13 mouse cellular contexts compared by ENCODE assay signal in the genomic region with DNA sequence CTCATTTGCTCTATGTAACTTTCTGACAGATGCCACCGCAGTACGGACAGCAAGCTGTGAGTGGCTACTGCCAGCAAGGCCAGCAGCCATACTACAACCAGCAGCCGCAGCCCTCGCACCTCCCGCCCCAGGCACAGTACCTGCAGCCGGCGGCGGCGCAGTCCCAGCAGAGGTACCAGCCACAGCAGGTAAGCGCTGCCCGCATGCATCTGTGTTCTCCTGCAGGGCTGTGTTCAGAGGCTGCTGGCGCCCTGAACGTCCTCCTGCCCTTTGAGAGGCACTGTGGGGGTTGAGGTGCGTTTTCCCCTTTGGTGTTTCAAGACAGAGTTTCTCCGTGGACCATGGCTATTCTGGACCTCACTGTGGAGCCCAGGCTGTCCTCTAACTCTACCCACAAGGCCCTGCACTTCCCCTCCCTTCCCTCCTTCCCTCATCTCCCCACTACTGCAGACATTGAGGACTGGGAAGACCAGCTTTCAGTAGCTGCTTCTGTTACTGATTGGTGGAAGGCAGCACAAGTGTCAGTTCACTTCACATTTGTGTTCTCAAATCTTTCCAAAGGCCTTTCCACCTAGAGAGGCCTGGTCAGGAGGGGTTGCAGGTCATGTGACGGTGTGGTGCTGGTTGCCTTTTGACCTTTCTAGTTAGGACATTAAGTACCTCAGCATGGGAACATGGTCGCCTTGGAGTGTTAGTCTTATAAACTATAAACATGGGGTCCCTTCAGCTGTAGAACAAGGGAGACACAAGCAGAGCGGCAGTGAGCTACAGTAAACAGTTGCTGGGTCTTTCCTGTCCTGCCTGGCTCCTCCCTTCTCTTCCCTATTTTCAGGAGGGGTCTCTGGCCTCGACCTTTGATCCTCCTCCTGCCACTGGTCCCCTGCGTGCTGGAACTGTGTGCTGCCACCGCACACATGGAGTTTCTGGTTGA.
DNase-seq lines count a peak whose midpoint lies in the region; ATAC-seq and TF ChIP-seq lines count a peak whose summit lies in the region.
"Had no signal": no experiment of that assay in that cellular context is flagged by ENCODE, and none has a peak within 500 bp of the region (broad histone marks: within the 10 kb centered on the region; RNA-seq: fewer than 3 reads in every experiment).

No protein-coding gene starts in this region.

- ATAC-seq in forebrain, embryonic 12.5 days (ENCODE audit: low FRiP score): no peak
- no peak for ATAC-seq in forebrain, embryonic 13.5 days
- no peak; the same call in 1 of the 2 replicates for ATAC-seq in kidney, embryonic 15.5 days (replicated peaks; ENCODE audit: low FRiP score)
- ATAC-seq in megakaryocyte progenitor cell, adult 5-6 weeks (replicated peaks; ENCODE audit: poor library complexity): peak; percentile 13; the same call in 1 of the 2 replicates
- no peak for ATAC-seq in neural tube, embryonic 15.5 days (ENCODE audit: low FRiP score)
- ATAC-seq: inflammation-experienced regulatory T-cells, adult 6 months; midbrain, embryonic 15.5 days had no signal

- H3K9me3 ChIP-seq in forebrain, embryonic 12.5 days: no peaks in the 10 kb centered on the region
- H3K9me3 ChIP-seq in forebrain, embryonic 13.5 days (replicated peaks): no peaks in the 10 kb centered on the region
- H3K9me3 ChIP-seq in kidney, embryonic 15.5 days (replicated peaks): no peaks in the 10 kb centered on the region
- no peaks in the 10 kb centered on the region for H3K9me3 ChIP-seq in neural tube, embryonic 15.5 days (replicated peaks)
- H3K9me3 ChIP-seq: midbrain, embryonic 15.5 days had no signal

- TF ChIP-seq CTCF in liver, adult 2 months (IDR thresholded peaks at IDR 0.05; ENCODE audit: low read depth, low read length): no peak

- H3K36me3 ChIP-seq in forebrain, embryonic 12.5 days (replicated peaks): no peaks in the 10 kb centered on the region
- peaks cover 6% of the 10 kb centered on the region for H3K36me3 ChIP-seq in forebrain, embryonic 13.5 days (ENCODE audit: poor library complexity, severe bottlenecking)
- no peaks in the 10 kb centered on the region for H3K36me3 ChIP-seq in liver, adult 2 months (ENCODE audit: control insufficient read depth, insufficient read depth, low read length)
- H3K36me3 ChIP-seq in kidney, embryonic 15.5 days: peaks cover 6% of the 10 kb centered on the region; the same call in 1 of the 2 replicates
- H3K36me3 ChIP-seq in neural tube, embryonic 15.5 days: no peaks in the 10 kb centered on the region
- H3K36me3 ChIP-seq: midbrain, embryonic 15.5 days had no signal

- H3K27ac ChIP-seq in forebrain, embryonic 12.5 days: 0 out of 2 replicates have a peak overlapping the region, but pooled peaks have one; percentile 14
- H3K27ac ChIP-seq in forebrain, embryonic 13.5 days: no peak overlapping the region
- no peak overlapping the region for H3K27ac ChIP-seq in liver, adult 2 months (replicated peaks; ENCODE audit: insufficient read depth, low read depth, low read length)
- 0 out of 2 replicates have a peak overlapping the region, but pooled peaks have one; percentile 34 for H3K27ac ChIP-seq in kidney, embryonic 15.5 days
- no peak overlapping the region for H3K27ac ChIP-seq in neural tube, embryonic 15.5 days (replicated peaks)
- H3K27ac ChIP-seq: midbrain, embryonic 15.5 days had no signal

- no peak overlapping the region for H3K4me2 ChIP-seq in forebrain, embryonic 12.5 days
- no peak overlapping the region for H3K4me2 ChIP-seq in forebrain, embryonic 13.5 days
- no peak overlapping the region for H3K4me2 ChIP-seq in kidney, embryonic 15.5 days
- no peak overlapping the region for H3K4me2 ChIP-seq in neural tube, embryonic 15.5 days
- H3K4me2 ChIP-seq: midbrain, embryonic 15.5 days had no signal

- no peak overlapping the region for H3K9ac ChIP-seq in forebrain, embryonic 12.5 days
- H3K9ac ChIP-seq in forebrain, embryonic 13.5 days: no peak overlapping the region
- H3K9ac ChIP-seq in liver, adult 2 months (ENCODE audit: low read depth, low read length): no peak overlapping the region
- no peak overlapping the region for H3K9ac ChIP-seq in kidney, embryonic 15.5 days
- no peak overlapping the region for H3K9ac ChIP-seq in neural tube, embryonic 15.5 days (replicated peaks)
- H3K9ac ChIP-seq: lung, embryonic 14.5 days; midbrain, embryonic 15.5 days had no signal

- peaks cover 33% of the 10 kb centered on the region for H3K4me1 ChIP-seq in forebrain, embryonic 12.5 days
- peaks cover 41% of the 10 kb centered on the region for H3K4me1 ChIP-seq in forebrain, embryonic 13.5 days
- H3K4me1 ChIP-seq in liver, adult 2 months (ENCODE audit: control insufficient read depth, insufficient read depth, low read length): peaks cover 17% of the 10 kb centered on the region
- H3K4me1 ChIP-seq in kidney, embryonic 15.5 days: peaks cover 47% of the 10 kb centered on the region
- H3K4me1 ChIP-seq in neural tube, embryonic 15.5 days: peaks cover 27% of the 10 kb centered on the region

- no peak for TF ChIP-seq POLR2A in liver, adult 2 months (IDR thresholded peaks at IDR 0.05; ENCODE audit: extremely low read depth, insufficient read depth, low read length)

- DNase-seq in liver, adult 2 months (ENCODE audit: extremely low read depth, low read depth, low spot score): peak; percentile 56
- DNase-seq in liver: no peak
- no peak for DNase-seq in testis, postnatal 10 days (ENCODE audit: low spot score)
- DNase-seq: B cell, adult 2 months; cerebellum, postnatal 14 days; lung, embryonic 14.5 days had no signal

- H3K27me3 ChIP-seq in forebrain, embryonic 12.5 days: no peaks in the 10 kb centered on the region
- H3K27me3 ChIP-seq in forebrain, embryonic 13.5 days: no peaks in the 10 kb centered on the region
- no peaks in the 10 kb centered on the region for H3K27me3 ChIP-seq in liver, adult 2 months (ENCODE audit: control insufficient read depth, insufficient read depth, low read length)
- H3K27me3 ChIP-seq in kidney, embryonic 15.5 days: no peaks in the 10 kb centered on the region
- no peaks in the 10 kb centered on the region for H3K27me3 ChIP-seq in neural tube, embryonic 15.5 days (replicated peaks)
- H3K27me3 ChIP-seq: midbrain, embryonic 15.5 days had no signal

- peaks cover 46% of the 10 kb centered on the region for H3K79me2 ChIP-seq in liver, adult 2 months (ENCODE audit: control insufficient read depth, insufficient read depth, low read length)

- 74% methylated on average over 21 of the region's 21 CpGs for WGBS in forebrain, embryonic 12.5 days
- 75% methylated on average over 21 of the region's 21 CpGs for WGBS in forebrain, embryonic 13.5 days
- WGBS in liver, adult 2 months: 76% methylated on average over 21 of the region's 21 CpGs
- WGBS in kidney, embryonic 15.5 days: 67% methylated on average over 21 of the region's 21 CpGs
- 75% methylated on average over 21 of the region's 21 CpGs for WGBS in neural tube, embryonic 15.5 days

- H3K4me3 ChIP-seq in forebrain, embryonic 12.5 days (replicated peaks): no peak overlapping the region
- H3K4me3 ChIP-seq in forebrain, embryonic 13.5 days: no peak overlapping the region
- no peak overlapping the region for H3K4me3 ChIP-seq in liver, adult 2 months (ENCODE audit: insufficient read depth, low read depth, low read length)
- no peak overlapping the region for H3K4me3 ChIP-seq in kidney, embryonic 15.5 days (replicated peaks)
- no peak overlapping the region for H3K4me3 ChIP-seq in neural tube, embryonic 15.5 days (replicated peaks)
- H3K4me3 ChIP-seq: midbrain, embryonic 15.5 days had no signal

Comparison
In these comparisons a context has a peak if more than half of its experiments do, and no peak if none do; other contexts are left out.
1. H3K27ac ChIP-seq: peak in forebrain, embryonic 12.5 days (single experiment) and kidney, embryonic 15.5 days (single experiment); none in forebrain, embryonic 13.5 days (single experiment), liver, adult 2 months (single experiment) and neural tube, embryonic 15.5 days (single experiment).